23 mouse cellular contexts compared by ENCODE assay signal in the genomic region with DNA sequence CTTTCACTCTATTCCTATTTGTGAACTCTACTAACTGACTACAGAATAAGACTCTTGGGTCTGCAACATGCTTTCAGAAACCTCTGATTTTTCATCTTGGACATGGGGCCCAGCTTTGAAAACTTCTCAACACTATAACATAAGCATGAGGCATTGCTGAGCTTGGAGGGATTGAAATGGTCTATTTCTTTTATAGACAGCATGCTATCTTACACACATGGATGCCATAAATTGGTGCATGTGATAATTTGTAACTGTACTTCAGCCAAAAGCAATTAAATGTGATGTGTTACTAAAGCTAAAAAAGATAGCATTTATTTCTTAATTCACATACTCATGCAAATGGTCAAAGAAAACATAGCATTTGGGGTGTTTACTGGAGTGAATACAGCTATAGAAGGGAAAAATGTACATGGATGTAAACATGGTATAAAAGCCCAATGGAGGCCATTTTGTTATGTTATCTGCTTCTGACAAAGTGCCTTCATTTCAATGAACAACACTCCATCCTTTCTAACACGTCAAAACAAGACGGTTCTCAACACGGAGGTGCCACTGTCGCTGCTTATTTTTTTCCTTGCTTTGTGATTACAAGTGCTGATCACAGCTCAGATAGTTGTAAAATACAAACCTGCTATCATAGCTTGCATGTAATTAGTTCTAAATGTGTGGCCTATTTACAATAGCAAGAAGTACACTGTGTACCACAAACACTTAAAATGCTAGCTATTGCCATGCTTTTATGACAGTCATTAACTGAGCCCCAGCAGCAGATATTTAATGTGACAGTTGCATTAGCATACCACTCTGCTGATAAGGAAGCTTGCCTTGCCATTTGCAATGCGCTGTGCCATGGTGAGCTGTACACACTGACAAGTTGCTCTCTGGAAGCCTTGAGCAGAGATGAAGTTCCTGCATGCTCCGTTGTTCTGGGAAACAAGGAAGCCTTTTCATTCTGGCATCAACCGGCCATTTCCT.
DNase-seq lines count a peak whose midpoint lies in the region; ATAC-seq and TF ChIP-seq lines count a peak whose summit lies in the region.
"Had no signal": no experiment of that assay in that cellular context is flagged by ENCODE, and none has a peak within 500 bp of the region (broad histone marks: within the 10 kb centered on the region; RNA-seq: fewer than 3 reads in every experiment).

No protein-coding gene starts in this region.

- H3K9me3 ChIP-seq in forebrain, embryonic 13.5 days (replicated peaks), result no peaks in the 10 kb centered on the region
- no peaks in the 10 kb centered on the region for H3K9me3 ChIP-seq in forebrain, embryonic 11.5 days (ENCODE audit: control insufficient read depth, low read length)
- 0 out of 2 replicates have a peak, but pooled peaks cover under 1% of the 10 kb centered on the region for H3K9me3 ChIP-seq in midbrain, embryonic 16.5 days (replicated peaks; ENCODE audit: control insufficient read depth, low read length, poor library complexity, severe bottlenecking)
- H3K9me3 ChIP-seq in midbrain, embryonic 10.5 days (replicated peaks), result no peaks in the 10 kb centered on the region
- H3K9me3 ChIP-seq in forebrain, postnatal 0 days (ENCODE audit: low read length), result no peaks in the 10 kb centered on the region
- H3K9me3 ChIP-seq: embryonic facial prominence, embryonic 13.5 days; heart, embryonic 13.5 days; intestine, embryonic 15.5 days; limb, embryonic 13.5 days; neural tube, embryonic 12.5 days had no signal

- no peak overlapping the region for H3K4me2 ChIP-seq in forebrain, embryonic 13.5 days
- H3K4me2 ChIP-seq in forebrain, embryonic 11.5 days (ENCODE audit: low read depth, low read length, severe bottlenecking), result no peak overlapping the region
- no peak overlapping the region for H3K4me2 ChIP-seq in midbrain, embryonic 16.5 days (ENCODE audit: low read length)
- no peak overlapping the region for H3K4me2 ChIP-seq in forebrain, postnatal 0 days (ENCODE audit: low read depth)
- H3K4me2 ChIP-seq: embryonic facial prominence, embryonic 13.5 days; heart, embryonic 13.5 days; hindbrain, embryonic 14.5 days; intestine, embryonic 15.5 days; limb, embryonic 13.5 days; neural tube, embryonic 12.5 days had no signal

- intact Hi-C loops in left cerebral cortex, postnatal 4 days (cut with DNase I), result no loop called here

- H3K9ac ChIP-seq in forebrain, embryonic 13.5 days, result no peak overlapping the region
- H3K9ac ChIP-seq in forebrain, embryonic 11.5 days (ENCODE audit: low read length), result no peak overlapping the region
- H3K9ac ChIP-seq in midbrain, embryonic 16.5 days (ENCODE audit: low read depth, low read length), result no peak overlapping the region
- no peak overlapping the region for H3K9ac ChIP-seq in forebrain, postnatal 0 days
- H3K9ac ChIP-seq: embryonic facial prominence, embryonic 13.5 days; heart, embryonic 13.5 days; hindbrain, embryonic 14.5 days; intestine, embryonic 15.5 days; limb, embryonic 13.5 days; neural tube, embryonic 12.5 days had no signal

- ATAC-seq in forebrain, embryonic 13.5 days, result peak; percentile 70
- no peak for ATAC-seq in forebrain, embryonic 11.5 days (replicated peaks; ENCODE audit: low FRiP score)
- peak; percentile 25; the same call in 1 of the 2 replicates for ATAC-seq in midbrain, embryonic 16.5 days
- ATAC-seq in forebrain, postnatal 0 days, result peak; percentile 84
- ATAC-seq: CD4-positive, CD25-positive, alpha-beta regulatory T cell, adult 4 months; intestine, embryonic 15.5 days had no signal

- H3K36me3 ChIP-seq in forebrain, embryonic 13.5 days (ENCODE audit: poor library complexity, severe bottlenecking), result no peaks in the 10 kb centered on the region
- no peaks in the 10 kb centered on the region for H3K36me3 ChIP-seq in forebrain, embryonic 11.5 days (ENCODE audit: control insufficient read depth, insufficient read depth, low read length)
- H3K36me3 ChIP-seq in midbrain, embryonic 16.5 days (ENCODE audit: control insufficient read depth, insufficient read depth, low read length), result no peaks in the 10 kb centered on the region
- no peaks in the 10 kb centered on the region for H3K36me3 ChIP-seq in midbrain, embryonic 10.5 days
- H3K36me3 ChIP-seq in forebrain, postnatal 0 days (ENCODE audit: insufficient read depth), result no peaks in the 10 kb centered on the region
- H3K36me3 ChIP-seq: embryonic facial prominence, embryonic 13.5 days; heart, embryonic 13.5 days; intestine, embryonic 15.5 days; limb, embryonic 13.5 days; neural tube, embryonic 12.5 days had no signal

- H3K4me1 ChIP-seq in forebrain, embryonic 13.5 days, result no peaks in the 10 kb centered on the region
- H3K4me1 ChIP-seq in forebrain, embryonic 11.5 days (replicated peaks; ENCODE audit: control insufficient read depth, insufficient read depth, low read length), result no peaks in the 10 kb centered on the region
- H3K4me1 ChIP-seq in midbrain, embryonic 16.5 days (ENCODE audit: control insufficient read depth, insufficient read depth, low read length), result 0 out of 2 replicates have a peak, but pooled peaks cover 2% of the 10 kb centered on the region
- no peaks in the 10 kb centered on the region for H3K4me1 ChIP-seq in midbrain, embryonic 10.5 days
- H3K4me1 ChIP-seq in forebrain, postnatal 0 days (ENCODE audit: insufficient read depth), result no peaks in the 10 kb centered on the region
- H3K4me1 ChIP-seq: embryonic facial prominence, embryonic 13.5 days; intestine, embryonic 15.5 days; limb, embryonic 13.5 days; neural tube, embryonic 12.5 days had no signal

- H3K27ac ChIP-seq in forebrain, embryonic 13.5 days, result no peak overlapping the region
- no peak overlapping the region for H3K27ac ChIP-seq in forebrain, embryonic 11.5 days (ENCODE audit: low read depth, low read length)
- no peak overlapping the region for H3K27ac ChIP-seq in midbrain, embryonic 16.5 days (ENCODE audit: low read length)
- no peak overlapping the region for H3K27ac ChIP-seq in midbrain, embryonic 10.5 days (replicated peaks)
- H3K27ac ChIP-seq in forebrain, postnatal 0 days (ENCODE audit: low read depth, low read length), result no peak overlapping the region
- H3K27ac ChIP-seq: embryonic facial prominence, embryonic 13.5 days; heart, embryonic 13.5 days; hindbrain, embryonic 14.5 days; intestine, embryonic 15.5 days; limb, embryonic 13.5 days; neural tube, embryonic 12.5 days had no signal

- no peaks in the 10 kb centered on the region for H3K27me3 ChIP-seq in forebrain, embryonic 13.5 days
- no peaks in the 10 kb centered on the region for H3K27me3 ChIP-seq in forebrain, embryonic 11.5 days (ENCODE audit: control insufficient read depth, insufficient read depth, low read length)
- H3K27me3 ChIP-seq in midbrain, embryonic 16.5 days (ENCODE audit: control insufficient read depth, insufficient read depth, low read depth, low read length), result no peaks in the 10 kb centered on the region
- no peaks in the 10 kb centered on the region for H3K27me3 ChIP-seq in midbrain, embryonic 10.5 days (ENCODE audit: low read depth, poor library complexity, severe bottlenecking)
- H3K27me3 ChIP-seq in forebrain, postnatal 0 days (ENCODE audit: insufficient read depth, low read length), result no peaks in the 10 kb centered on the region
- H3K27me3 ChIP-seq: embryonic facial prominence, embryonic 13.5 days; heart, embryonic 13.5 days; intestine, embryonic 15.5 days; limb, embryonic 13.5 days; neural tube, embryonic 12.5 days had no signal

- no peak for DNase-seq in forebrain, embryonic 11.5 days (ENCODE audit: low spot score)
- no peak for DNase-seq in midbrain, embryonic 10.5 days (ENCODE audit: low spot score)
- peak; percentile 52 for DNase-seq in forebrain, postnatal 0 days
- no peak for DNase-seq in left cerebral cortex, postnatal 4 days
- DNase-seq in layer of hippocampus, adult 9-11 months, result no peak
- DNase-seq: adrenal gland, postnatal 25 days; cerebellum, adult 9-10 months; gastrocnemius, postnatal 14 days; heart, adult 18-20 months; kidney, adult 9 months; lung, postnatal 14 days; right cerebral cortex, postnatal 14 days; spleen, adult 18-20 months; thymus, postnatal 25 days had no signal

- WGBS in forebrain, embryonic 13.5 days, result 78% methylated on average over 7 of the region's 7 CpGs
- WGBS in forebrain, embryonic 11.5 days, result 87% methylated on average over 7 of the region's 7 CpGs
- 77% methylated on average over 7 of the region's 7 CpGs for WGBS in midbrain, embryonic 16.5 days
- WGBS in midbrain, embryonic 10.5 days, result 89% methylated on average over 7 of the region's 7 CpGs
- WGBS in forebrain, postnatal 0 days, result 52% methylated on average over 7 of the region's 7 CpGs

- no peak overlapping the region for H3K4me3 ChIP-seq in forebrain, embryonic 13.5 days
- no peak overlapping the region for H3K4me3 ChIP-seq in forebrain, embryonic 11.5 days (ENCODE audit: low read depth, low read length)
- no peak overlapping the region for H3K4me3 ChIP-seq in midbrain, embryonic 16.5 days (ENCODE audit: low read depth, low read length)
- no peak overlapping the region for H3K4me3 ChIP-seq in midbrain, embryonic 10.5 days
- no peak overlapping the region for H3K4me3 ChIP-seq in forebrain, postnatal 0 days (ENCODE audit: low read depth, low read length)
- H3K4me3 ChIP-seq: embryonic facial prominence, embryonic 13.5 days; heart, embryonic 13.5 days; intestine, embryonic 15.5 days; limb, embryonic 13.5 days; neural tube, embryonic 12.5 days had no signal

- no peak for TF ChIP-seq CTCF in forebrain, postnatal 0 days (IDR thresholded peaks at IDR 0.05; ENCODE audit: low read depth)
